Mouse (Mus musculus) CH12.LX (cell line): ENCODE data around the gene Nos1ap.

Source experiments
- BHLHE40 ChIP-seq: IDR thresholded peaks from 2 replicates; pipeline ENCODE4 v1.6.1; 2011; ENCODE audit warnings: mild to moderate bottlenecking, low read depth, low read length, improper control_type of control experiment
- E2F4 ChIP-seq: IDR thresholded peaks from 2 replicates; pipeline ENCODE4 v1.6.1; 2011; ENCODE audit warnings: low read depth, low read length, improper control_type of control experiment; ENCODE audit not compliant: insufficient replicate concordance
- HCFC1 ChIP-seq: IDR thresholded peaks from 2 replicates; pipeline ENCODE4 v1.6.1; 2012; ENCODE audit warnings: low read depth, mild to moderate bottlenecking, inconsistent platforms, low read length, improper control_type of control experiment
- JUN ChIP-seq: IDR thresholded peaks from 2 replicates; pipeline ENCODE4 v1.6.1; 2011; ENCODE audit warnings: low read depth, mild to moderate bottlenecking, low read length, improper control_type of control experiment, moderate library complexity; ENCODE audit not compliant: insufficient read depth
- MXI1 ChIP-seq: IDR thresholded peaks from 2 replicates; pipeline ENCODE4 v1.6.1; 2011; ENCODE audit warnings: mild to moderate bottlenecking, low read depth, low read length, improper control_type of control experiment
- POLR2A ChIP-seq: IDR thresholded peaks from 2 replicates; pipeline ENCODE4 v1.6.1; 2011; ENCODE audit warnings: low read depth, mild to moderate bottlenecking, improper control_type of control experiment, low read length
- USF1 ChIP-seq: IDR thresholded peaks from 2 replicates; pipeline ENCODE4 v1.6.1; 2014; ENCODE audit warnings: low read depth, mild to moderate bottlenecking, inconsistent platforms, low read length, improper control_type of control experiment

GRCm38 (mm10) chr1:170433661-170434060, 156.0 kb downstream of the Nos1ap start:
- TF ChIP-seq USF1 (no peak), POLR2A (no peak), JUN (no peak), MXI1 (no peak), BHLHE40 (no peak), E2F4 (no peak), HCFC1 (no peak)
